Mouse (Mus musculus) intestine, embryonic 16.5 days (tissue): ENCODE data around the gene Gm47841. TPM values are rescaled to one million over a fixed set of nuclear protein-coding genes. Genes with fewer than 3 reads are reported as not detected.

Source experiments
- ATAC-seq: fragments of 200-750 bp; cut with Nextera tagmentation; 2 replicates; pipeline ENCODE4 v1.8.0; 2017; ENCODE audit warnings: moderate TSS enrichment, moderate library complexity
- H3K27ac ChIP-seq: fragments of 300-500 bp; sonication (generic); 2 replicates; pipeline ENCODE4 v1.5.1; 2014; ENCODE audit warnings: mild to moderate bottlenecking, low read length
- H3K27me3 ChIP-seq: fragments of 300-500 bp; sonication (generic); replicated peaks from 2 replicates; pipeline ENCODE4 v1.6.1; 2014; ENCODE audit warnings: low read length, control low read depth, mixed read lengths; ENCODE audit not compliant: control insufficient read depth, insufficient read depth
- H3K36me3 ChIP-seq: fragments of 300-500 bp; sonication (generic); 2 replicates; pipeline ENCODE4 v1.6.1; 2014; ENCODE audit warnings: low read length, control low read depth; ENCODE audit not compliant: control insufficient read depth, insufficient read depth
- H3K4me1 ChIP-seq: fragments of 300-500 bp; sonication (generic); 2 replicates; pipeline ENCODE4 v1.6.1; 2014; ENCODE audit warnings: low read length, control low read depth, mixed read lengths; ENCODE audit not compliant: control insufficient read depth, insufficient read depth
- H3K4me2 ChIP-seq: fragments of 300-500 bp; sonication (generic); 2 replicates; pipeline ENCODE4 v1.6.1; 2014; ENCODE audit warnings: low read depth, low read length, control low read depth
- H3K4me3 ChIP-seq: fragments of 300-500 bp; sonication (generic); 2 replicates; pipeline ENCODE4 v1.5.1; 2014; ENCODE audit warnings: mild to moderate bottlenecking, low read length
- H3K9ac ChIP-seq: fragments of 300-500 bp; sonication (generic); 2 replicates; pipeline ENCODE4 v1.6.1; 2014; ENCODE audit warnings: low read depth, low read length
- H3K9me3 ChIP-seq: fragments of 300-500 bp; sonication (generic); 2 replicates; pipeline ENCODE4 v1.6.1; 2016; ENCODE audit warnings: low read length, control low read depth; ENCODE audit not compliant: control insufficient read depth
- WGBS: fragments of 180-500 bp; shearing (Covaris S2); extraction: QIAGEN DNeasy Blood & Tissue Kit; methylation state at CpG from one replicate; pipeline ENCODE4 v1.1.7; 2014; 5-methylcytosine and 5-hydroxymethylcytosine counted together
- polyA plus RNA-seq: library from polyadenylated mRNA; unstranded; fragments of >200 nt; fragmentation: Nextera tagmentation; extraction: Ambion mirVana; gene quantifications from 2 replicates; pipeline ENCODE4 v1.2.1, GENCODE M21; 2015

Gene Gm47841
- polyA plus RNA-seq, 1 experiment from 2014 or later: not detected

GRCm38 (mm10) chr15:101076071-101077000 lies 29.1 kb upstream of the Gm47841 start:
- peak overlapping the region; percentile 86 for H3K4me2 ChIP-seq
- peak overlapping the region; percentile 88 for H3K9ac ChIP-seq
- ATAC-seq: no peak
- H3K27me3 ChIP-seq: no peaks in the 10 kb centered on the region
- no peak overlapping the region for H3K27ac ChIP-seq
- no peaks in the 10 kb centered on the region for H3K9me3 ChIP-seq
- 22% methylated on average over 26 of the region's 26 CpGs for WGBS
- H3K4me3 ChIP-seq: peak overlapping the region; percentile 77
- H3K36me3 ChIP-seq: no peaks in the 10 kb centered on the region
- peaks cover 27% of the 10 kb centered on the region for H3K4me1 ChIP-seq

GRCm38 (mm10) chr15:101075656-101076055 lies 28.5 kb upstream of the Gm47841 start:
- Histone ChIP-seq H3K4me3 (no peak overlapping the region), H3K27ac (no peak overlapping the region), H3K9me3 (no peaks in the 10 kb centered on the region), H3K27me3 (no peaks in the 10 kb centered on the region), H3K4me2 (no peak overlapping the region), H3K36me3 (no peaks in the 10 kb centered on the region), H3K4me1 (peaks cover 27% of the 10 kb centered on the region), H3K9ac (0 out of 2 replicates have a peak overlapping the region, but pooled peaks have one; percentile 1)
- ATAC-seq: no peak
- WGBS: 50% methylated on average over 5 of the region's 5 CpGs

- H3K27me3 ChIP-seq: no peaks in the 10 kb centered on the region
- H3K9me3 ChIP-seq: no peaks in the 10 kb centered on the region
- no peak for ATAC-seq
- H3K9ac ChIP-seq: no peak overlapping the region
- no peak overlapping the region for H3K27ac ChIP-seq
- H3K4me3 ChIP-seq: no peak overlapping the region
- H3K36me3 ChIP-seq: no peaks in the 10 kb centered on the region
- 79% methylated on average over 4 of the region's 4 CpGs for WGBS
- H3K4me1 ChIP-seq: peaks cover 32% of the 10 kb centered on the region
- H3K4me2 ChIP-seq: no peak overlapping the region
Measured at GRCm38 (mm10) chr15:101075150-101075549, 28.0 kb upstream of the Gm47841 start.

GRCm38 (mm10) chr15:101074067-101074466 lies 26.9 kb upstream of the Gm47841 start:
- Histone ChIP-seq H3K4me3 (no peak overlapping the region), H3K36me3 (no peaks in the 10 kb centered on the region), H3K9me3 (no peaks in the 10 kb centered on the region), H3K27ac (no peak overlapping the region), H3K27me3 (no peaks in the 10 kb centered on the region), H3K9ac (no peak overlapping the region), H3K4me1 (peaks cover 40% of the 10 kb centered on the region), H3K4me2 (no peak overlapping the region)
- 81% methylated on average over 5 of the region's 5 CpGs for WGBS
- no peak for ATAC-seq

- H3K4me1 ChIP-seq: peaks cover 43% of the 10 kb centered on the region
- no peak overlapping the region for H3K9ac ChIP-seq
- H3K9me3 ChIP-seq: no peaks in the 10 kb centered on the region
- no peak overlapping the region for H3K4me2 ChIP-seq
- ATAC-seq: no peak
- 47% methylated on average over 2 of the region's 2 CpGs for WGBS
- no peak overlapping the region for H3K27ac ChIP-seq
- H3K27me3 ChIP-seq: no peaks in the 10 kb centered on the region
- H3K4me3 ChIP-seq: no peak overlapping the region
- no peaks in the 10 kb centered on the region for H3K36me3 ChIP-seq
Measured at GRCm38 (mm10) chr15:101072736-101073135, 25.5 kb upstream of the Gm47841 start.

- peaks cover 51% of the 10 kb centered on the region for H3K4me1 ChIP-seq
- no peaks in the 10 kb centered on the region for H3K36me3 ChIP-seq
- H3K9ac ChIP-seq: no peak overlapping the region
- ATAC-seq: peak; percentile 66
- 20% methylated on average over 5 of the region's 5 CpGs for WGBS
- no peaks in the 10 kb centered on the region for H3K9me3 ChIP-seq
- no peak overlapping the region for H3K4me2 ChIP-seq
- peak overlapping the region; percentile 72; the same call in 1 of the 2 replicates for H3K27ac ChIP-seq
- no peak overlapping the region for H3K4me3 ChIP-seq
- no peaks in the 10 kb centered on the region for H3K27me3 ChIP-seq
Measured at GRCm38 (mm10) chr15:101070762-101071161, 23.6 kb upstream of the Gm47841 start.

GRCm38 (mm10) chr15:101069641-101070190 lies 22.5 kb upstream of the Gm47841 start:
- peak overlapping the region; percentile 38; the same call in 1 of the 2 replicates for H3K9ac ChIP-seq
- H3K27me3 ChIP-seq: no peaks in the 10 kb centered on the region
- H3K27ac ChIP-seq: peak overlapping the region; percentile 72
- H3K4me2 ChIP-seq: no peak overlapping the region
- no peak overlapping the region for H3K4me3 ChIP-seq
- no peaks in the 10 kb centered on the region for H3K9me3 ChIP-seq
- 48% methylated on average over 9 of the region's 9 CpGs for WGBS
- ATAC-seq: peak; percentile 18; the same call in 1 of the 2 replicates
- H3K4me1 ChIP-seq: peaks cover 48% of the 10 kb centered on the region
- H3K36me3 ChIP-seq: no peaks in the 10 kb centered on the region

- WGBS: 76% methylated on average over 4 of the region's 4 CpGs
- Histone ChIP-seq H3K4me1 (peaks cover 48% of the 10 kb centered on the region), H3K36me3 (no peaks in the 10 kb centered on the region), H3K27me3 (no peaks in the 10 kb centered on the region), H3K4me2 (no peak overlapping the region), H3K9ac (no peak overlapping the region), H3K4me3 (no peak overlapping the region), H3K27ac (0 out of 2 replicates have a peak overlapping the region, but pooled peaks have one; percentile 26), H3K9me3 (no peaks in the 10 kb centered on the region)
- ATAC-seq: no peak
Measured at GRCm38 (mm10) chr15:101068671-101069070, 21.5 kb upstream of the Gm47841 start.

- no peak overlapping the region for H3K4me3 ChIP-seq
- H3K27ac ChIP-seq: 0 out of 2 replicates have a peak overlapping the region, but pooled peaks have one; percentile 26
- peak; percentile 23; the same call in 1 of the 2 replicates for ATAC-seq
- no peak overlapping the region for H3K9ac ChIP-seq
- no peaks in the 10 kb centered on the region for H3K9me3 ChIP-seq
- no peaks in the 10 kb centered on the region for H3K27me3 ChIP-seq
- H3K36me3 ChIP-seq: no peaks in the 10 kb centered on the region
- peaks cover 48% of the 10 kb centered on the region for H3K4me1 ChIP-seq
- H3K4me2 ChIP-seq: 0 out of 2 replicates have a peak overlapping the region, but pooled peaks have one; percentile 1
- 30% methylated on average over 3 of the region's 3 CpGs for WGBS
Measured at GRCm38 (mm10) chr15:101068029-101068428, 20.8 kb upstream of the Gm47841 start.
